Mouse (Mus musculus) lung, postnatal 10 days (tissue): Measurements from ENCODE around the gene Sox2.

Experiments used
- DNase-seq: peaks from one replicate; pipeline ENCODE4 v3.0.0; 2021

Sox2 gene

GRCm38 (mm10) chr3:34660542-34661290, 10.5 kb downstream of the Sox2 start:
- DNase-seq, result no peak

- DNase-seq, result no peak
These were observed 11.3 kb downstream of the Sox2 start for GRCm38 (mm10) chr3:34661341-34662007.

- no peak for DNase-seq
These were observed 12.0 kb downstream of the Sox2 start for GRCm38 (mm10) chr3:34662008-34662711.

DNA sequence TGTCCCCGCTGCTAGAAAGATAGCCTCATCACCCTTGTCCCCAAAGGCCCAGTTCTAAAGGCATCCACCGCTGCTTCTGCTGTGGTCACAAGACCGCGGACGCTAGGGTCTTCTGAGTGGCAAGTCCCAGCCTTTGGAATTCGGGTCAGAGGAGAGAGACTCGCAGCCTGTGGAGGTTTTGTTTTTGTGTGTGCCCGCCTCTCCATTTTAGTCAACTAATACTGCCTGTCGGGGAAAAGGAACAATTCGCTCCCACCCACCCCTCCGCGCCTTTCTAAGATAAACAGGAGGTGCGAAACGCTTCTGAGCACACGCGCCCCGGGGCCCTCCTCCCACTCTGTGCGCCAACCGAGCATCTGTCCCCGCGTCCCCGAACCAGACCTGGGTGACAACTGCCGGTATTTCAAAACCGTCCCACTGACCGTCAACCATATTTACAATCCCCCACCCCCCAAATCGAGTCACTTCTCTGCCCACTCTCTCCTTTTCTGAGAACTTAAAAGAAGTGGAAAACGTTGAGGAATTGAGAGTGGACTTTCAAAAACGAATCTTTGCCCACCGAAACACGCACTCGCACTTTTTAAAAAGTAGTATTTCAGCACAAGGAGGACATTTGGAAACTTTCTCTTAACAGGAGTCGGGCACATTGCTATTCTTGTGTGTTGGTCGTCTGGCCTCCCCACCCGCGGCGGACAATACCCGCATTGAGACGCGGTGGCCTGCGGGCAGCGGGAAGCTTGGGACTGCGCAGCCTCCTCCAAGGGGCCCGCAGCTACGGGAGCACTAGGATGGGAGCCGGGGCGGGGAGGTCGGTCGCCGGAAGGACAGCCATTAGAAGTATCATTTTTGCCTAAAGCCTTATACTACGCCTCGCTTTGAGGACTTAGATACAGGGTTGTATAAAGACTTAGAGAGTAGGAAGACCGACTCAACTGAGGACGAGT, 12.8 kb downstream of the Sox2 start:
- no peak for DNase-seq

DNA sequence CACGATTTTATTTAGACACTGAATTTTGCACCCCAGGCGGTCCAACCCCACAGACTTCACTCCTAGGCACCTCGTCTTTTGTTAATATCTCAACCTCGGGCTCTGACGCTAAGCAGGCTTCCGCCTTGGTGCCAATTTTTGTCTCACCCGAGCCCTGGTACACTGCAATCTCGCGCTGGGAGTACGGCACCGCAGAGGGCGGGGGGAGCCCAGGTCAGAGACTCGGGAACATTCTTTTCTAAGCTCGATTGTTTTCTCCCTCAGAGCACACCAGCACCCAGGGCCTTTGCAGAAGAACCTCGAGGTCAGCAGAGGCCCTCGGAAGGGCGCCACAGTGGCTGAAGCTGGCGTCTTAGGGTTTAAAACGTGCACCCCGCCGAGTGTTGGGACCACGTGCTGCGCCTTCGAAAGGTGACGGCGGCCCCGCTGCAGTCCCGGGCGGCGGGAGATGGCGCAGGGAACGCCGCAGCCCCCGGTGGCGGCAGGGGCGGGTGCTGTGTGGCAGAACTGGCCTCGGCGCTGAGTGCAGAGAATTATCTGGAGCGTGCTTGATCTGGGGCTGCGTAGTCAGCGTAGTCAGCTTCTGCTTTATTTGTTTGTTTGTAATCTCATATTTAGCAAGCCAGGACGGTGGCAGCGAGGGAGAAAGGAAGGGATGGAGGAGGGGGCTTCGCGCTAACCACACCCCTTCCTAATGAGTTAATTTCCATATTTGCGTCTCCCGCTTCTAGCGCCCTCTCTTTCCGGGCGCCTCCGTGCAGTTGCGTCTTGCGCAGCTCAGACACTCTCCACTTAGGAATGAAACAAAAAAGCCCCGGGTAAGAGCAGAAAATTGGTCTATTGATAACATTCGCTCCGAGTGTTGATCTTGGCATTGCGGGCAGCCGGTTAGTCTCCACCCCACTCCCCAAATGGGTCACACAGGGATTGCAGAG, 13.8 kb downstream of the Sox2 start:
- no peak for DNase-seq

DNA sequence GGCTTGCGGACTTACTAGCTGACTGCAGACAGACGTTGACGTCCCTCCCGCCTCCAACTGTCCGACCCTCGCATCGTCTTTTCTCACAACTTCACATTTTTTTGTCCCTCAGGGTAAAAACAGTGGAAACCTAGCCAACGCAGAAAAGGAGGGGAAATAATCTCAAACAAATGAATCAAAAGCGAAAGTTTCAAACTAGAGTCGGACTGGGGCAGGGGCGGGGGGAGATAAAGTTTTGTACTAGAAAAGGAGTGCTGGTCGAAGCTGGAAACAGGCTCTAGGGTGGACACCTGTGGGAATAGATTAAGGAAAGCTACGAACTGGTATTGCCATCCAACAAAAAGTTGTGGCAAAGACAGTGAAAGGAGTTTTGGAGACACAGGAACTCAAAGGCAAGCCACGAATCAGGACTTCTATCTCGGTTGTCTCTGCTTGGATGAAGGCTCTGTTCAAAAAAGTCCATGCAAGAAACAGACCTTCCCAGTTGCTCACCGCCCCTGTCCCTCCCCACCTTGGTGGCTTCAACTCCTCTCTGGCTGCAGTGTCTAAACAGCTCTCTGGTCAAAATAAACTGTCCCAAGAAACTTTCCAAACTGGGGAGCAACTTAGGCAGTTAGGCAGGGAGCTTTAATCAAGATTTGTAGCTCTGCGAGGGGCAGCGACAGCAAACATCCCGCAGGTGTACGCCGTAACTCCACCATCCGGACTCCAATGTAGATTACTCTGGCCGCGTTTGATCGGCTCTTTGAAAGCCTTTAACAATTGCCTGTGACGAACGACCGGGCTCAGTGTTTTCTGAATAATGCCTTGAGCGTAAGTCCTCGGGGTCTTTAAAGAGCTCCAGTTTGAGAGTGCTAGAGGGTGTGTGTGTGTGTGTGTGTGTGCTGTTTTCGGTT, 14.7 kb downstream of the Sox2 start:
- DNase-seq, result no peak

DNA sequence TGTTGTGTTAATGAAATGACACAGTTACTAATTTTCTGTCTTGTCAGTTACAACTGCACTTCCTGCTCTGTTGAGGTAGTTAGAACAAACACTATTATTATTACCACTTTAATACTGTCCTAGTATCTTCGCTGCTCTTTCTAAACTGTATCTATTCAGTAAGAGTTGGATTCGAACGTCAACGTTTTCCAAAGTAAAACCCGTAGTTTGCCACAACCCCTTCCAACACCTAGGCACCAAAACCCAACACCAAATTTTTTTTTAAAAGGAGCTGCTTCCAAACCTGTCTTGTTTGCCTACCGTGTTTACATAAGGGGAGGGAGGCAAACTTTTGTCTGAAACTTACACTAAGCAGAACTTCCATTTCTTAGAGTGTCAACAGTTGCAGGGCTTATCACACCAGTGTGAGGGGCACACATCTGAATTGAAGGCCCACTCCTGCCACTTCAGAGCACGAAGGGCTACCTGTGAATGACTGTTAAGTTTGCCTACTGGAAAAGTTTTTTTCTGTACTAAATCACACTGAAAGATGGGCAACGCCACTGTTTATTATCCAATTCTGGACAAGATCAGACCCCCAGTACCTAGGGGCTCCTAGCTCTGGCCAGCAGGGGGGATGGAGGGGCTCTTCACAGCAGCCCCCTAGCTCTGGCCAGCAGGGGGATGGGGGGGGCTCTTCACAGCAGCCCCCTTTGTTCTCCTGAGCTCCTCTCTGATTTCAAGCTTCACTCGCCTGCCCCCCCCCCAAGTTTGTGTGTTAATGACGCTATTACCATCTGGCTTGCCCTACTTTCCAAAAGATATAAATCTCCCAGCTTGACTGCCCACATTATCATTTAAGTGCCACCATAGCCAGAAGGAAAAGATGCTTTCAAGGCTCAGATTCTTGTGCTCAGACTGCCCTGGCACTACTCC, 15.8 kb downstream of the Sox2 start:
- DNase-seq, result no peak

DNA sequence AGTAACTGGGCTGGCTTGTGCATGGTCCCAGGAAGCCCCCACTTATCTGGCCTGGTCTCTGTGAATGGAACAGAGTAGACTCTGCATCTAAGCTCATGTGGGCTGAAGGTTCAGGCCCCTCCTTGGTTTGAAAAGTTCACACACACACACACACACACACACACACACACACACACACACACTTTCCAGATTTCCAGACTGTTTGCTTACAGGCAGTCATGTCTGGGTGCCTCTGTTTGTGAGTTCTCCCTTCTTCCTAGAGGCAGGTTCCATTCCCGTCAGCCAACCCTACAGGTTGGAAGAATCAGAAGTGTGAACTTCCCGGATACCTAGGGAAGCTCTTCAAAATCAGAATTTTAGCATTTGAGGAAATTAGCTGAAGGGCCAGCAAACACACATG, 17.0 kb downstream of the Sox2 start:
- no peak for DNase-seq

- DNase-seq, result no peak
These were observed 17.9 kb downstream of the Sox2 start for GRCm38 (mm10) chr3:34667881-34668817.

DNA sequence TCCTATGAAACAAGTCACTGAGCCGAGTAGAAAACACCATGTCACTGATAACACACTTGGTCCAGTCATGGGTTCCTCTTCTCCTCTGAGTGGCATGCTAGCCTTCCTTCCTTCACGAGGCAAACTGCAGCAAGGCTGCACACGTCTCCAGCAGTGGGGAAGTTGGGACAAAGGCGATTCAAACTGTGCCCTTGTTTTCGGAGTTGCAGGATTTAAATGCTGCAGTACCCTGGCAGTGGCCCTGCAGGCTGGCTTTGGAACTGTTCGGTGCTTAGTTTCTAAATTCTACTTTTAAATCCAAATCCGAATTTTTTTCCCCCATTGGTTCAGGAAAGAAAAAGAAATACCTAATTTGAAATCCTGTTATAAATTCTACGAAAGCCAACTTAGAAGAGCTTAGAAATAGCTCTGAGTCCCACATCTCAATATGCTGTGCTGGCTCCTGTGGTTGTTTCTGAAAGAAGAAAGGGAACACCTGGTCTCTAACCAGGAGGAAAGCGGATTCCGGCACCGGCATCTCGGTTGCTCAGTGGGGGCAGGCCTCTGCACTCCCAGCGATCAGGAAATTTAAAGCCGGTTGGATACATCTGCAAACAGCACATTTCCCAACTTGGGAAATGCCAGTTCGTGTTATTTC, 20.9 kb downstream of the Sox2 start:
- no peak for DNase-seq

GRCm38 (mm10) chr3:34678840-34679239, 28.6 kb downstream of the Sox2 start:
- no peak for DNase-seq

DNA sequence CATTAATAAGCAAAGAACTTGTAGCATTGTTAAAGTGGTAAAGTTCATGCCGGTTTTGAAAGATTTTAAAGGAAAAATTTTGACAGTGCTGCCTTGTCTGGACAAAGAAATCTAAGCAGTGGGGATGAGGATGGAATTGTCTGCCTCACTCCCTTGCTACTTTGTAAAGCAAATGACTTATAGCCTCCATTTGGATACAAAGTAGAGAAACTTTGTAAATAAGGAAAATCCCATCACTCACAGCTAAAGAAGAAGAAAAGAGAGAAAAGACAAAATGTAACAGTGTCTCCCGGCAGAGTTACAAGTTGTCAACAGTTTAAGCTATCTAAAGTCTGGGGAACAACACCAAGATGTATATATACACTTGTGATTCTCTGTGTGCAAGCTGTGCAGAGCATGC, 29.2 kb downstream of the Sox2 start:
- no peak for DNase-seq

- no peak for DNase-seq
These were observed 29.7 kb downstream of the Sox2 start for GRCm38 (mm10) chr3:34679921-34680320.

DNA sequence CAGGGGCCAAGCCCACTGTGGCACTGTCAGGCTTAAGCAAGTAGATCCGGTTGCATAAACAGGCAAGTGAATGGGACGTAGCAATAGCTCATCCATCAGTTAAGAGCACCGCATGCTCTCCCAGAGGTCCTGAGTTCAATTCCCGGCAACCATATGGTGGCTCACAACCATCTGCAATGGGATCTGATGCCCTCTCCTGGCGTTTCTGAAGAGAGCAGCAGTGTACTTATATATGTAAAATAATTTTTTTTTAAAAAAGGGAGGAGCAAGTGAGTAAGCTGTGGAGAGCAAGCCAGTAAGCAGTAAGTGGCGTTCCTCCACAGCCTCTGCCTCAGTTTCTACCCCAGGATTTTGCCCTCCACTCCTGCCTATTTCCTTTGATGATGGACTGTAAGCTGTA, 37.9 kb downstream of the Sox2 start:
- DNase-seq, result no peak

GRCm38 (mm10) chr3:34691703-34692393, 41.6 kb downstream of the Sox2 start:
- peak; percentile 6 for DNase-seq

DNA sequence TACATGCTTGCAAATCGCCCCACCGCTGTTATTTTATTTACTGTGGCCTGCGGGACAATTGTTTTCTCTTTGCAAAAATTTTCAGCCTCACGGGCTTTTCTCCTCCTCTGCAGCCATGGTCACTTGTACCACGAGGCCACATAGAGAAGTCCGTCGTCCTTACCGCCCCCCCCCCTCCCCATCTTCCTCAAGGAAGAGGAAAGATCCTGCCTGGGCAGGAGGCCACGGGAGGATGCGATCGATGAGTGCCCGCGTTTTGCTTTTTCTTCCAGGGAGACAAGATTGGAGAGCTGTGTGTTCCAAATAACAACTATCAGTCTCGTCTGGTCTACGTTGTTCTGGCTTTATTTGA, 42.2 kb downstream of the Sox2 start:
- DNase-seq, result no peak
